Mouse (Mus musculus): ENCODE results near the gene Bst2. TPM values are rescaled to one million over a fixed set of nuclear protein-coding genes. Genes with fewer than 3 reads are reported as not detected.
A peak's percentile ranks its signal among the peaks of the same experiment; 100 is the strongest.

The Bst2 gene
- polyA plus RNA-seq, 1 experiment from 2014 or later: 57.0 TPM

DNA sequence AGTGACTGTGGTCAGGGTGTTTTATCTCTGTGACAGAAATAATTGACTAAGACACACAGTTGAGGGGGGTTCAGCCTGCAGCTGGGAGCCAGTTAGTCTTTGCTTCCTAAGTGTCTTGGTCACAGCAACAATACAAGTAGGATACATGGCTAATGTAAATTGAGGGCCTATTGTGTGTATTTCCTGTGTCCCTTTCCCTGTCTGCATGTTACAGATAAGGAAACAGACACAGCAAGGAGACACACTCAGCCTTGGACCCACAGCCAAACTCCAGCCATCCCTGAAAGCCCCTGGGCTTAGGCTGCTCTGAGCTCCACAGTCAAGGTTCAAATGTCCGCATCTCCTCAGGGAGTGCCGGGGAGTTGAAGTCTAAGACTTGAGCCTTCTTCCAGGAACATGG is 17.4 kb upstream of the Bst2 start:
- Histone ChIP-seq H3K4me3 (ENCODE audit: low read depth, low read length) (no peak overlapping the region), H3K4me2 (ENCODE audit: low read depth, low read length) (no peak overlapping the region), H3K27ac (ENCODE audit: low read depth) (no peak overlapping the region), H3K27me3 (ENCODE audit: insufficient read depth, low read length) (peaks cover 20% of the 10 kb centered on the region), H3K9ac (replicated peaks) (no peak overlapping the region), H3K4me1 (ENCODE audit: insufficient read depth) (peaks cover 9% of the 10 kb centered on the region), H3K9me3 (ENCODE audit: low read length) (no peaks in the 10 kb centered on the region), H3K36me3 (replicated peaks; ENCODE audit: insufficient read depth, low read length) (no peaks in the 10 kb centered on the region)
- TF ChIP-seq CTCF (IDR thresholded peaks at IDR 0.05; ENCODE audit: low read depth) (no peak), EP300 (IDR thresholded peaks at IDR 0.05; ENCODE audit: low read depth) (no peak)
- DNase-seq: no peak
- WGBS (ENCODE audit: insufficient replicate concordance): 93% methylated on average over 2 of the region's 2 CpGs
- ATAC-seq: no peak

GRCm38 (mm10) chr8:71554001-71554400 is 16.7 kb upstream of the Bst2 start:
- Histone ChIP-seq H3K27ac (ENCODE audit: low read depth) (no peak overlapping the region), H3K4me3 (ENCODE audit: low read depth, low read length) (no peak overlapping the region)
- WGBS (ENCODE audit: insufficient replicate concordance): 62% methylated on average over 6 of the region's 6 CpGs

GRCm38 (mm10) chr8:71552770-71553169 is 15.5 kb upstream of the Bst2 start:
- DNase-seq: no peak
- peaks cover 5% of the 10 kb centered on the region; the same call in 1 of the 2 replicates for H3K36me3 ChIP-seq (replicated peaks; ENCODE audit: insufficient read depth, low read length)
- no peak overlapping the region for H3K4me3 ChIP-seq (ENCODE audit: low read depth, low read length)
- no peak overlapping the region for H3K9ac ChIP-seq (replicated peaks)
- no peaks in the 10 kb centered on the region for H3K4me1 ChIP-seq (ENCODE audit: insufficient read depth)
- no peak for ATAC-seq
- WGBS (ENCODE audit: insufficient replicate concordance): 61% methylated on average over 6 of the region's 6 CpGs
- H3K27ac ChIP-seq (ENCODE audit: low read depth): no peak overlapping the region
- no peaks in the 10 kb centered on the region for H3K9me3 ChIP-seq (ENCODE audit: low read length)
- H3K27me3 ChIP-seq (ENCODE audit: insufficient read depth, low read length): peaks cover 4% of the 10 kb centered on the region
- TF ChIP-seq CTCF (IDR thresholded peaks at IDR 0.05; ENCODE audit: low read depth) (no peak), EP300 (IDR thresholded peaks at IDR 0.05; ENCODE audit: low read depth) (no peak)
- H3K4me2 ChIP-seq (ENCODE audit: low read depth, low read length): no peak overlapping the region

More at GRCm38 (mm10) chr8:71554001-71554400, 16.7 kb upstream of the Bst2 start:
- H3K9me3 ChIP-seq (ENCODE audit: low read length): no peaks in the 10 kb centered on the region
- H3K27me3 ChIP-seq (ENCODE audit: insufficient read depth, low read length): peaks cover 17% of the 10 kb centered on the region
- H3K36me3 ChIP-seq (replicated peaks; ENCODE audit: insufficient read depth, low read length): no peaks in the 10 kb centered on the region
- H3K4me2 ChIP-seq (ENCODE audit: low read depth, low read length): no peak overlapping the region
- DNase-seq (no peak), ATAC-seq (no peak)
- no peak overlapping the region for H3K9ac ChIP-seq (replicated peaks)
- TF ChIP-seq CTCF (IDR thresholded peaks at IDR 0.05; ENCODE audit: low read depth) (no peak), EP300 (IDR thresholded peaks at IDR 0.05; ENCODE audit: low read depth) (no peak)
- H3K4me1 ChIP-seq (ENCODE audit: insufficient read depth): peaks cover 9% of the 10 kb centered on the region

- no peak for ATAC-seq
These were observed 13.5 kb upstream of the Bst2 start for GRCm38 (mm10) chr8:71550754-71551153.

GRCm38 (mm10) chr8:71547590-71547989 is 10.3 kb upstream of the Bst2 start:
- peaks cover 15% of the 10 kb centered on the region for H3K36me3 ChIP-seq (replicated peaks; ENCODE audit: insufficient read depth, low read length)
- TF ChIP-seq EP300 (IDR thresholded peaks at IDR 0.05; ENCODE audit: low read depth): no peak
- TF ChIP-seq CTCF (IDR thresholded peaks at IDR 0.05; ENCODE audit: low read depth): no peak
- WGBS (ENCODE audit: insufficient replicate concordance): 86% methylated on average over 7 of the region's 7 CpGs
- no peak overlapping the region for H3K4me3 ChIP-seq (ENCODE audit: low read depth, low read length)
- H3K9me3 ChIP-seq (ENCODE audit: low read length): no peaks in the 10 kb centered on the region
- no peaks in the 10 kb centered on the region for H3K27me3 ChIP-seq (ENCODE audit: insufficient read depth, low read length)
- DNase-seq: no peak
- H3K4me1 ChIP-seq (ENCODE audit: insufficient read depth): peaks cover 9% of the 10 kb centered on the region
- H3K27ac ChIP-seq (ENCODE audit: low read depth): no peak overlapping the region
- ATAC-seq: no peak
- no peak overlapping the region for H3K9ac ChIP-seq (replicated peaks)
- no peak overlapping the region for H3K4me2 ChIP-seq (ENCODE audit: low read depth, low read length)

More at GRCm38 (mm10) chr8:71550754-71551153, 13.5 kb upstream of the Bst2 start:
- peaks cover 10% of the 10 kb centered on the region for H3K36me3 ChIP-seq (replicated peaks; ENCODE audit: insufficient read depth, low read length)
- WGBS (ENCODE audit: insufficient replicate concordance): 68% methylated on average over 7 of the region's 7 CpGs
- no peak overlapping the region for H3K4me2 ChIP-seq (ENCODE audit: low read depth, low read length)
- no peak for TF ChIP-seq EP300 (IDR thresholded peaks at IDR 0.05; ENCODE audit: low read depth)
- TF ChIP-seq CTCF (IDR thresholded peaks at IDR 0.05; ENCODE audit: low read depth): no peak
- DNase-seq: no peak
- H3K27me3 ChIP-seq (ENCODE audit: insufficient read depth, low read length): no peaks in the 10 kb centered on the region
- H3K4me1 ChIP-seq (ENCODE audit: insufficient read depth): no peaks in the 10 kb centered on the region
- H3K9me3 ChIP-seq (ENCODE audit: low read length): no peaks in the 10 kb centered on the region
- no peak overlapping the region for H3K9ac ChIP-seq (replicated peaks)
- H3K4me3 ChIP-seq (ENCODE audit: low read depth, low read length): no peak overlapping the region
- no peak overlapping the region for H3K27ac ChIP-seq (ENCODE audit: low read depth)

GRCm38 (mm10) chr8:71545053-71545452 is 7.8 kb upstream of the Bst2 start:
- 82% methylated on average over 11 of the region's 11 CpGs for WGBS (ENCODE audit: insufficient replicate concordance)
- H3K27me3 ChIP-seq (ENCODE audit: insufficient read depth, low read length): no peaks in the 10 kb centered on the region
- no peaks in the 10 kb centered on the region for H3K9me3 ChIP-seq (ENCODE audit: low read length)
- ATAC-seq (no peak), DNase-seq (no peak)
- no peak overlapping the region for H3K4me3 ChIP-seq (ENCODE audit: low read depth, low read length)
- H3K27ac ChIP-seq (ENCODE audit: low read depth): no peak overlapping the region
- H3K4me1 ChIP-seq (ENCODE audit: insufficient read depth): peaks cover 9% of the 10 kb centered on the region
- peaks cover 15% of the 10 kb centered on the region for H3K36me3 ChIP-seq (replicated peaks; ENCODE audit: insufficient read depth, low read length)
- H3K9ac ChIP-seq (replicated peaks): no peak overlapping the region
- no peak overlapping the region for H3K4me2 ChIP-seq (ENCODE audit: low read depth, low read length)
- TF ChIP-seq CTCF (IDR thresholded peaks at IDR 0.05; ENCODE audit: low read depth) (no peak), EP300 (IDR thresholded peaks at IDR 0.05; ENCODE audit: low read depth) (no peak)

GRCm38 (mm10) chr8:71543755-71544154 is 6.5 kb upstream of the Bst2 start:
- 80% methylated on average over 9 of the region's 9 CpGs for WGBS (ENCODE audit: insufficient replicate concordance)
- H3K4me1 ChIP-seq (ENCODE audit: insufficient read depth): peaks cover 9% of the 10 kb centered on the region
- H3K4me3 ChIP-seq (ENCODE audit: low read depth, low read length): peak overlapping the region; percentile 68; the same call in 1 of the 2 replicates
- H3K36me3 ChIP-seq (replicated peaks; ENCODE audit: insufficient read depth, low read length): peaks cover 15% of the 10 kb centered on the region
- no peak for ATAC-seq
- H3K9me3 ChIP-seq (ENCODE audit: low read length): no peaks in the 10 kb centered on the region
- TF ChIP-seq CTCF (IDR thresholded peaks at IDR 0.05; ENCODE audit: low read depth) (no peak), EP300 (IDR thresholded peaks at IDR 0.05; ENCODE audit: low read depth) (no peak)
- H3K4me2 ChIP-seq (ENCODE audit: low read depth, low read length): peak overlapping the region; percentile 76
- H3K27me3 ChIP-seq (ENCODE audit: insufficient read depth, low read length): no peaks in the 10 kb centered on the region
- no peak overlapping the region for H3K27ac ChIP-seq (ENCODE audit: low read depth)
- no peak for DNase-seq
- H3K9ac ChIP-seq (replicated peaks): no peak overlapping the region; the same call in 1 of the 2 replicates
